Mouse (Mus musculus): ENCODE results near the gene Snx1. TPM values are rescaled to one million over a fixed set of nuclear protein-coding genes. Genes with fewer than 3 reads are reported as not detected.

Snx1 gene
- polyA plus RNA-seq, 1 experiment, result 70.5 TPM

- H3K4me3 ChIP-seq (ENCODE audit: insufficient read depth, low read length), result peak overlapping the region; percentile 88
- TF ChIP-seq POLR2A (IDR thresholded peaks at IDR 0.05; ENCODE audit: low read depth, low read length) (no peak), CTCF (IDR thresholded peaks at IDR 0.05; ENCODE audit: borderline replicate concordance, insufficient read depth, low read length) (no peak)
- no peak overlapping the region for H3K27ac ChIP-seq (ENCODE audit: insufficient read depth, low read length)
- H3K4me1 ChIP-seq (ENCODE audit: control insufficient read depth, insufficient read depth, low read length), result no peaks in the 10 kb centered on the region
These were observed 64.7 kb downstream of the Snx1 start for GRCm38 (mm10) chr9:66061656-66062055.

- Histone ChIP-seq H3K4me1 (ENCODE audit: control insufficient read depth, insufficient read depth, low read length) (no peaks in the 10 kb centered on the region), H3K4me3 (ENCODE audit: insufficient read depth, low read length) (peak overlapping the region; percentile 88), H3K27ac (ENCODE audit: insufficient read depth, low read length) (no peak overlapping the region)
- TF ChIP-seq CTCF (IDR thresholded peaks at IDR 0.05; ENCODE audit: borderline replicate concordance, insufficient read depth, low read length) (no peak), POLR2A (IDR thresholded peaks at IDR 0.05; ENCODE audit: low read depth, low read length) (no peak)
These were observed 65.4 kb downstream of the Snx1 start for GRCm38 (mm10) chr9:66060986-66061385.

GRCm38 (mm10) chr9:66060308-66060647, 66.1 kb downstream of the Snx1 start:
- Histone ChIP-seq H3K4me3 (ENCODE audit: insufficient read depth, low read length) (peak overlapping the region; percentile 88), H3K27ac (ENCODE audit: insufficient read depth, low read length) (peak overlapping the region; percentile 35; the same call in 1 of the 2 replicates), H3K4me1 (ENCODE audit: control insufficient read depth, insufficient read depth, low read length) (no peaks in the 10 kb centered on the region)
- TF ChIP-seq POLR2A (IDR thresholded peaks at IDR 0.05; ENCODE audit: low read depth, low read length), result no peak
- no peak for TF ChIP-seq CTCF (IDR thresholded peaks at IDR 0.05; ENCODE audit: borderline replicate concordance, insufficient read depth, low read length)

- Histone ChIP-seq H3K4me1 (ENCODE audit: control insufficient read depth, insufficient read depth, low read length) (no peaks in the 10 kb centered on the region), H3K27ac (ENCODE audit: insufficient read depth, low read length) (peak within 1 kb of the TSS; percentile 35; the same call in 1 of the 2 replicates), H3K4me3 (ENCODE audit: insufficient read depth, low read length) (peak within 1 kb of the TSS; percentile 88)
- peak; percentile 98 for TF ChIP-seq POLR2A (IDR thresholded peaks at IDR 0.05; ENCODE audit: low read depth, low read length)
- TF ChIP-seq CTCF (IDR thresholded peaks at IDR 0.05; ENCODE audit: borderline replicate concordance, insufficient read depth, low read length), result no peak
These were observed 66.6 kb downstream of the Snx1 start, which contains the start of gene Ppib for GRCm38 (mm10) chr9:66059583-66060307. Gene Ppib (plus strand): TSS chr9:66060222.

DNA sequence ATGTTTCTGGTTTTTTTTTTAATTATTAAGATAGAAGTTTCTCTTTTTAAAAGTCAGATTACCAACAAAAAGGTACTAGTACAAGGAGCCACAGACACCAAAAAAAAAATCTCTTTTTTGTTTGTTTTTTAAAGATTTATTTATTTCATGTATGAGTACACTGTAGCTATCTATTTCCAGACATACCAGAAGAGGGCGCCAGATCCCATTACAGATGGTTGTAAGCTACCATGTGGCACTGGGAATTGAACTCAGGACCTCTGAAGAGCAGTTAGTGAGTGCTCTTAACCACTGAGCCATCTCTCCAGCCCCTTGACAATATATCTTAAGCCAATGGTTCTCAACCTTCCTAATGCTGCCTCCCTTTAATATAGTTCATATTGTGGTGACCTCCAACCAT, 72.8 kb downstream of the Snx1 start:
- no peak overlapping the region for H3K27ac ChIP-seq (ENCODE audit: insufficient read depth, low read length)
- no peaks in the 10 kb centered on the region for H3K4me1 ChIP-seq (ENCODE audit: control insufficient read depth, insufficient read depth, low read length)
- TF ChIP-seq CTCF (IDR thresholded peaks at IDR 0.05; ENCODE audit: borderline replicate concordance, insufficient read depth, low read length) (no peak), POLR2A (IDR thresholded peaks at IDR 0.05; ENCODE audit: low read depth, low read length) (no peak)
- H3K4me3 ChIP-seq (ENCODE audit: insufficient read depth, low read length), result no peak overlapping the region

DNA sequence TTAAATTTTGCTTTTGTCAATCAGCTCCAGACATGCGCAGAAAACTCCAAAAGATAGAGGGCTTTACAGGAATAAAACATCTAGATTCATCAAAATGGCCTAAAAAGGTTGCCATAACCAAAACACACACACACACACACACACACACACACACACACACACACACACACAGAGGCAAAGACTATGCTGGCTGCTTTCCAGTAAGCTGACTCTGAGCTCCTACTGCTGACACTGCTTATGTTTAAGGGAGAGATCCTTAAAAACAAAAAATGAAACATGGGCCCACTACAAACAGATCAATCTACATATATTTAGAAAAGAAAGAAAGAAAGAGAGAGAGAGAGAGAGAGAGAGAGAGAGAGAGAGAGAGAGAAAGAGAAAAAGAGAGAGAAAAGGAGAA, 73.7 kb downstream of the Snx1 start:
- no peaks in the 10 kb centered on the region for H3K4me1 ChIP-seq (ENCODE audit: control insufficient read depth, insufficient read depth, low read length)
- H3K4me3 ChIP-seq (ENCODE audit: insufficient read depth, low read length), result no peak overlapping the region
- no peak for TF ChIP-seq CTCF (IDR thresholded peaks at IDR 0.05; ENCODE audit: borderline replicate concordance, insufficient read depth, low read length)
- TF ChIP-seq POLR2A (IDR thresholded peaks at IDR 0.05; ENCODE audit: low read depth, low read length), result no peak
- no peak overlapping the region for H3K27ac ChIP-seq (ENCODE audit: insufficient read depth, low read length)

- H3K4me3 ChIP-seq (ENCODE audit: insufficient read depth, low read length), result no peak overlapping the region
- H3K27ac ChIP-seq (ENCODE audit: insufficient read depth, low read length), result no peak overlapping the region
- H3K4me1 ChIP-seq (ENCODE audit: control insufficient read depth, insufficient read depth, low read length), result no peaks in the 10 kb centered on the region
- TF ChIP-seq POLR2A (IDR thresholded peaks at IDR 0.05; ENCODE audit: low read depth, low read length) (no peak), CTCF (IDR thresholded peaks at IDR 0.05; ENCODE audit: borderline replicate concordance, insufficient read depth, low read length) (no peak)
These were observed 74.9 kb downstream of the Snx1 start for GRCm38 (mm10) chr9:66051493-66051892.

DNA sequence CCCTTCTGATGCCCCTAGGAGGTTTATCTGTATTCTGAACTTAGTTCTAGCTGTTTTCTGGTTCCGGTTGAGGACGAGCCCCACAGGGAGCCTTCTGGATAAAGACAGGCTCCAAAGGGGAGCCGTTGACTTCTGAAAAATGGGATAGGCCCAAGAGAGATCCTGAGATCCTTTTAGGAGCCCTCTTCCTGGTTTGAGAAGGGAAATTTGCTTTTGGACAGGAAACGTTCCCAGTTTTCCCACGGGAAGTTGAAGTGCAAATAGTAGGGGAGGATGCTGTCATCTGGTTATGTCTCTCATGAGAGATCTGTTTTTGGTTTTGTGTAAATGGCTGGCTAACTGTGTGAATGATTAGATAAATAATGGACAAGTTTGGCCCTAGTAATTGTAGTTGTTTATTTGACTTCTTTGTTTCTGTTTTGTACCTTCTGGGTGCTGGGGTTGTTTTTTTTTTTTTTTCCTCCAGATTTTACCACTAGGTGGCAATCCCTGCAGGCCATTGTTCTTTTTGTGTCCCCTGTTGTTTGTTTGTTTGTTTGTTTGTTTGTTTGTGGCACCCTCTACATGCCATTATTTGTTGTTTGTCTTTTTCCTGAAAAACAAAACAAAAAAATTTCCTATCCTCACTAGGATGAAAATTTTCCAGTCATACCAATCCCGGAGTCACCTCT, 76.3 kb downstream of the Snx1 start:
- Histone ChIP-seq H3K4me1 (ENCODE audit: control insufficient read depth, insufficient read depth, low read length) (no peaks in the 10 kb centered on the region), H3K4me3 (ENCODE audit: insufficient read depth, low read length) (no peak overlapping the region), H3K27ac (ENCODE audit: insufficient read depth, low read length) (no peak overlapping the region)
- TF ChIP-seq POLR2A (IDR thresholded peaks at IDR 0.05; ENCODE audit: low read depth, low read length) (no peak), CTCF (IDR thresholded peaks at IDR 0.05; ENCODE audit: borderline replicate concordance, insufficient read depth, low read length) (no peak)

DNA sequence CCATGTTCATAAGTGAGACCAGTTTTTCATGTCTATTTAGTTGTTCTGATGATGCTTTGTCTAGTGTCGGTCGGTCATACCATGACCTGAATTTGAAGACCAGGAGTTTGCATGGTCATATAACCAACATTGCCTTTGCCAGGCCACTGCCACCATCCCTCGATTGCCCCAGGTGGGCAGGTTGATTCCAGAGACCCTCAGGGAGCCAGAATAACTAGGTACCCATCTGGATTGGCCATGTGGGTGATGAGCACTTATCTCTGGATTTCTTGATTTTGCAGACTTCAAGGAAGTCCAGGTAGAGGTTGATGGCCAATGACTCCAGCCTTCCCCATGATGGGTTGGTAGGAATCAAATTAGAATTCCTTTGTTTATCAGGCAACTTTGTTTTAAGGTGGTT, 83.1 kb downstream of the Snx1 start:
- H3K4me1 ChIP-seq (ENCODE audit: control insufficient read depth, insufficient read depth, low read length), result no peaks in the 10 kb centered on the region
- TF ChIP-seq POLR2A (IDR thresholded peaks at IDR 0.05; ENCODE audit: low read depth, low read length) (no peak), CTCF (IDR thresholded peaks at IDR 0.05; ENCODE audit: borderline replicate concordance, insufficient read depth, low read length) (no peak)
- H3K4me3 ChIP-seq (ENCODE audit: insufficient read depth, low read length), result no peak overlapping the region
- H3K27ac ChIP-seq (ENCODE audit: insufficient read depth, low read length), result no peak overlapping the region

- Histone ChIP-seq H3K27ac (ENCODE audit: insufficient read depth, low read length) (no peak overlapping the region), H3K4me3 (ENCODE audit: insufficient read depth, low read length) (no peak overlapping the region), H3K4me1 (ENCODE audit: control insufficient read depth, insufficient read depth, low read length) (no peaks in the 10 kb centered on the region)
- TF ChIP-seq CTCF (IDR thresholded peaks at IDR 0.05; ENCODE audit: borderline replicate concordance, insufficient read depth, low read length), result no peak
- no peak for TF ChIP-seq POLR2A (IDR thresholded peaks at IDR 0.05; ENCODE audit: low read depth, low read length)
These were observed 84.1 kb downstream of the Snx1 start for GRCm38 (mm10) chr9:66042331-66042730.
